Mouse (Mus musculus) liver, adult (tissue): Measurements from ENCODE around the gene Dock8.
A peak's percentile ranks its signal among the peaks of the same experiment; 100 is the strongest.

ENCODE experiments used
- GATA4 ChIP-seq: IDR thresholded peaks from 2 replicates; pipeline ENCODE4 v1.6.1; 2014; ENCODE audit warnings: mild to moderate bottlenecking, low read length; ENCODE audit not compliant: insufficient replicate concordance

Dock8 gene

DNA sequence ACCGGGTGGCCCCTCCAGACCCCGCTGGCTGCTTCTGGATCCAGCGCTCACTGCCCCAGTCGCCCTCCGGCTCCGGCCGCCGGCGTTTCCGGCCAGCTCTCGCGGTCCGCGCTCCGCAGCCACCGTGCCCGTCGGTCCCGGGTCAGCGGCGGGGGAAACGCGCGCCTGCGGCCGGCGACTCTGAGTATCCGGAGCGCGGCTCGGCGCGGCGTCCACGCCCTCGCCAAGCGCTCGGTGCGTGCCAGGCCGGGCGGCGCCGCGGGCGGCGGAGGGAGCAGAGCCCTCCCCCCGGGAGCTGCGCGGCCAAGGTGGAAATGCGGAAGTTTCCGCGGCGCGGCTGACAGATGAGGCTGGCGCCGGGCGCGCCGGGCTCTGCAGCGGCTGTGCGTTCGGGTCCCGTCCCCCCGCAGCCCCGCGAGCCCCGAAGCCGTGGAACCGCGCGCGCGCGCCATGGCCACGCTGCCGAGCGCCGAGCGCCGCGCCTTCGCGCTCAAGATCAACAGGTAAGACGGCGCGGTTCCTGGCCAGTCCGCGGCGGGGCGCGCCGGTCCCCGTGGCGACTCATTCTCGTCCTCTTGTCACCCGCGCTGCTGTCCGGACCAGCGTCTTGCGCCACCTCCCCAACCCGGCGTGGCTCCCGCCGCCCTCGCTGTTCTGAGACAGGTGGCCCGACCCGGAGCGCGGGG lies at the start of gene Dock8:
TSS of gene Dock8 (plus strand) at position 334 of the 686 bp plus-strand sequence.
- no peak; the same call in 1 of the 2 replicates for TF ChIP-seq GATA4

DNA sequence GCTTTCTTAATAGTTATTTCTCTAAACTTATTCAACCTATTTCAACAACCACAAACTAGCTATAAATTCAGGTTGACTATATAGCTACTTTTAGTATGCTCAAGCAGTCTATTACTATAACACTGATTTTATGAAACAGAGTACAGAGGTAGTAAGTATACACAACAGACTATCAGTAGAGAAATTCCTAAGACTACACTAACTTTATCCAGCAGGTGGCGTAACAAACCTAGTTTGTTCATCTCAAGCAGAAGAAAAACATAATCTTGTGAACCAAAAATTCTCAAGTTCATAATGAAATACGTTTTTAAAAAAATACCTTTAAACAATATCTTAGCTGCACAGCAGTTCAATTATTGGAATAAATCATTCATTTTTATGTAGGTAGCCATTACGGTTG lies 40.8 kb upstream of the Dock8 start:
- no peak for TF ChIP-seq GATA4

DNA sequence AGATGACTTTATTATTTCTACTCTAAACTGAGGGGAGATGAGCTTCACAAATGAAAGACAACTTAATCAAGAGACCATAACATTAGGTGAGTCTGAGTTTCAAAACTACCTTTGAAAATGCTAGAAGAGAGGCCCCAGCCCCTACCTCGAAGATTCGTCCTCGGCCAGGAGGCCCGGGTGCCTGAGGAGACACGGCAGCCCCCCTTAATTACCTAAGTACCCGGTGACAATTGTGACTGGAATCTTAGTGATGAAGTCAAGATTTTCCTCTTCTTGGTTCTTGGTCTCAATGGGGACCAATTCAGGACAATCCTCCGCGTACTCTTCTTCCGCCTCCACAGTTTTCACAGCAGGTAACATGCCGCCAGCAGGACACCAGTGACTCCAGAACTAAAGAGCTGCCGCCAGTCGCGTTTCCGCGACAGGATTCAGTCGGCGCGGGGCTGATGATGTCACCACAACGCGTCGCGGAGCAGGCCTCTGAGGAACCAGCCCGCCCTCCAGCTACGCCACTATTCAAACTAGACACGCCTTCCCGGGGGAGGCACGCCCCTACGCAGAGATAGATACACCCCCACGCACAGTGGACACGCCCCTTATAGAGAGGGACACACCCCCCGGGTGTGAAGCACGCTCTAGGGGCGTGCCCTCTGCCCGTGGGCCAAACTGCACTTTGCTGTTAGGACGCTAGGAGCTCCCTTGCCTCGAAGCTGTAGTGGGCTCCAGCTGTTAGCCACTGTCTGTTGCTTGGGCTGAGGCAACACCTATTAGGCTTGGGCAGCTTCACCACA lies 38.0 kb upstream of the Dock8 start, which contains the start of gene Cbwd1:
TSS of gene Cbwd1 (minus strand) at position 439 of the 791 bp plus-strand sequence.
- TF ChIP-seq GATA4: peak; percentile 74; the same call in 1 of the 2 replicates

GRCm38 (mm10) chr19:24966203-24966602 lies 33.1 kb upstream of the Dock8 start:
- no peak for TF ChIP-seq GATA4

- TF ChIP-seq GATA4: no peak
Observed at GRCm38 (mm10) chr19:24966941-24967340, 32.4 kb upstream of the Dock8 start.

- TF ChIP-seq GATA4: no peak
Observed at GRCm38 (mm10) chr19:24971307-24971706, 28.0 kb upstream of the Dock8 start.

- TF ChIP-seq GATA4: no peak
Observed at GRCm38 (mm10) chr19:24972701-24973390, 26.5 kb upstream of the Dock8 start.

DNA sequence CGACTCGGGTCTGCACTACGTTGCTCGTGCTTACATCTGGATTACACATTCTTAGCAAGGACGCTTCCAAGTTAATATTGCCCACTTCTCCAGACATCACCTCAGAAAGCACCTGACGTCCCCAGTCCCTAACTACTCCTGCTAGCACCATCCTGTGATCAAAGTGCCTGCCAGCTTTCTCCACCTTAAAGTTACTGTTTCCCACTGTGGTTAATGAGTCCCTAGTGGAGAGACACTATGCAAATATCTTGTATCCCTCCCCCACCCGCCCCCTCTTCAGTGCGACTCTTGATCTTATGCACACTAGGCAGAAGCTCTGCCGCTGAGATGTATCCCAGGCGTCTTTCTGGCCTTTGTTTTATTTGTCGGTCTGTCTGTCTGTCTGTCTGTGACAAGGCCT lies 21.3 kb upstream of the Dock8 start:
- TF ChIP-seq GATA4: no peak

DNA sequence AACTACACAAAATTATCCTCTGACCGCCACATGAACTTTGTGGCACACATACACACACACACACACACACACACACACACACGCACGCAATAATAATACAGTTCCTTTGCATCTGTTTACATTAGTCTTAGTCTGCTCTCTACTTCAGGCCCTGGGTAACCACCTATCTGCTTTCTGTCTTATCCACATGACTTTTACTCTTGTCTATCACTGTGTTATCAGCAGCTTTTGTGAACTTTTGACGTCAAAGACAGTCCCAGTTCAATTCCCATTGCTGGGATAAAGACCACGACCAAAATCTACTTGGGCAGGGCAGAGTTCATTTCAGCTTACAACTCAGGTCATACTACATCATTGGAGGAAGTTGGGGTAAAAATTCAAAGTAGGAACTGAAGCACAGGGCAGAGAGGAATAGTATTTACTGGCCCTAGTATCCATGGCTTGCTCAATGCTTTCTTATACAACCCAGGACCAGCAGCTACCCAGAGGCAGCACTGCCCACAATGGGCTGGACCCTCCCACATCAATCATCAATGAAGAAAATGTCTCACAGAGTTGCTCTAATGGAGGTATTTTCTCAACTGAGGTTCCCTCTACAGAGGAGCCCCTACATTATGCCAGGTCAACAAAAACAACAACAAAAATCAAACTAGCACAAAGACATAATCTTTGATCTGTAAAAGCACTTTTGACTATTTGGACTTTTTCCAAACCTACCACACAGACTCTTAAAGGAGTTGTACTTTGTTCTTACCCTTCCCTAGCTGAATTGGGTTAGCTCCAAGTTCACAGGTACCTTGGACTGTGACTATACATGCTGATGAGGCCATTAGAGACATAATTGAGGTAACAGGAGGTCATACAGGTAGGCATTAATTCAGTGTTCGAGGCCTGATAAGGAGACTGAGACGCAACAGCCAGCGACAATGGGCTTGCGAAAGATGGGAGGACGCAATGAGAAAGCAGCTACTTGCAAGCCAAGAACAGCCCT lies 20.2 kb upstream of the Dock8 start:
- TF ChIP-seq GATA4: no peak

DNA sequence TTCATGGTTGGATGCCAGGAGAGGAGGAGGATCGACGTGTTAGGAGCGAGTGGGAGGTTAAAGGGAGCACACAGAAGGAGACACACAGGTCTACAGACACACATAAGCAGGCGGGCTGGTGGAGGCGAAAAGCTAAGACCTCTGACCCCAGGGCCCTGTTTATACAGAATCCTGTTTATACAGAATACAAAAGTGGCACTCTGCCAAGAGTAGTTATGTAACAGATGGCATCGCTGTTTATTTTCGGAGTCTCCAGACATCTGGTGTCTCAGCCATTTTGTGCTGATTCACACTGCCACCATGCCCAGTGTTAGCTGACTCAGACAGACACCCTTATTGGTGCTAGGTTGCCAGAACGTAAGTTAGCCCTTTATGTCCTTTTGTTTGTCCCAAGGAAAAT lies 18.0 kb upstream of the Dock8 start:
- TF ChIP-seq GATA4: no peak

DNA sequence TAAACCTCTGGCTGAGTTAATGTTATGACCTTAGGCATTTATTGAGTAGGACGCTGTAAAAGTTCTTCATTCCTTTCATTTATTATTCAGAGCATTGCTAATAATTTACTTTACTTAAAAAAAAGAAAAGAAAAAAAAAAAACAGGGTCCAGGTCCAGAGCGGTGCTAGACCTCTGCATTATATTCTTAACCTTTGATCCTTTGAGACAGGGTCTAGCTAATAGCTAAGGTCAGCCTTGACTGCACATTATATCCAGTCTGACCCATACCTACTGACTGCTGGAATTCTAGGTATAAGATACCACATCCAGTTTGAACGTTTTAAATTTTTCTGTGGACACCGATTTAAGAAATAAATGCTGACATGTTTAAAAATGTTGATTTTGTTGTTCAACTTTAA lies 16.3 kb upstream of the Dock8 start:
- no peak for TF ChIP-seq GATA4

DNA sequence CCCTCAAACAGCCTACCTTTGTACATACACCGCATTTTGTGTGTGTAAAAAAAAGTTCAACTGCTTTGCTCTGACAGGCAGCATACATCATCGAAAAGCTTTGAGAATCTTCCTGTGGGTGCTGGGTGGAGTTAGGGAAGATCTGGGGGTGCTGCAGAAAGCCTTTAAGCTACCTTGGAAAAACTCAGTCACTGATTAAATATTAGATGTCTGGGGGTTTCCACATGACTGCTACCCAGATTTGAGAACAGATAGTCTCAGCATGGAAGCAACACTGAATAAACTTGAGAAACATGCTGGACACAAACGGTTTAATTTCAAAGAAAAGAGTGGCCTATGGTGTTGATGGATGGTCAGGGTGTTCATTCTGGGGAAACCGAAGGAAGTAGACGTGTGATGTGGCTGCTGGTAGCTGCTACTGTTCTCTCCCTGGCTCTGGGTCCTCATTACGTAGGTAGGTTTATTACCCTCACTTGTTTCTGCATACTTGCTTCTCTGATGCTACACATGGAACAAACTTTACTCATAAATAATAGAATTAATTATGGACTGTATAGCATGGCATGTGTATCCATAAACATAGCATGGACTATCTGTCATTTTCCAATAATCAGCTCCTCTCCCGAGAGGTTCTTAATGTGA lies 15.4 kb upstream of the Dock8 start:
- no peak for TF ChIP-seq GATA4

DNA sequence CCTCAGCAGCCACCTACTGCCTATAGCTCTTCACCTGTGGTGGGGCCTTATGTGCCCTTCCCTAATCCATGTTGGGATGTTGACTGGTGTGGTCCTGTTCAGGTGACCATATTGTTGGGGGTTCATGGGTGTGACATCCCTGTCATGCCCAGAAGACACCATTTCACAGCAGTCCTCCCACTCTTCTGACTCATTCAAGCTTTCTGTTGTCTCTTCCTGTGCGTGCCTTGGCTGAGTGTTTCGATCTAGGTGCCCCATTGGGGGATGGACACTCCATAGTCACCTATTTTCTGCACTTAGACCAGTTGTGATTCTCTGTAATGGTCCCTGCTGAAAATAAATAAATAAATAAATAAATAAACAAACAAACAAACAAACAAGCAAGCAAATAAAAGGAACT lies 14.3 kb upstream of the Dock8 start:
- TF ChIP-seq GATA4: no peak

DNA sequence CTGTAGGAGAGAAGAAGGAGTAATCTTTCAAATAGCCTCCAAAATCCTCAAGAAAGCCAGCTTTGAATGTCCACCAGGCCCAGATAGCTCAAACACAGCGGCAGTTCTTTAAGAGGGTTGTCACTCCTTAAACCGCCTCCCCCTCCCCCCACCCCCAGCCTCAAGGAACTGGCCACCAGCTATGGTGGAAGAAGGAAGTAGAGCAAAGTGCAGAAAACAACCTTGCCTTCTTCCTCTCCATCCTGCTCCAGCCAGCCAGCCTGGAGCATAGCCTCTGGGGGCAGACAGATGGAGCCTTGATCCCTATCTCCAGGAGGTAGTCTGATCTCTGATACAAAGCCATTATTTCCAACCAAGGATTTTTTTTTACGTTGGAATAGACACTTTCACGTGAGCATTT lies 12.0 kb upstream of the Dock8 start:
- TF ChIP-seq GATA4: no peak

DNA sequence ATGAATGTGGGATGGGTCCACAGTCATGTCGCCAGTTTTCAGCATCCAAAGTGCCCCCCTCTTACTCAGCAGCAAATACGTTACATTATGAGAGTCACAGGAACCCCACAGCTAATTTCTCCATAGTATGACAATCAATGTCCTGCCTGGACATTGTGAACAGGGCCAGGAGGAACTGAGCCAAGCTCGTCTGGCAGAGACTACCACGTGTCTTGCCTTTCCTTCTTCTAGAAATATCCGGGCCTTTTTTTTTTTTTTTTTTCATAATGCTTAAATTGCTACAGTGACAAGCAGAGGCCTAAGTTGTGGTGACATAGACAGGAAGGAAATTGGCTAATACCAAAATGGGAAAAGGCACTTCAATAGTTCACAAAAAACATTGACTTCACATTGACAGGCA lies 10.5 kb upstream of the Dock8 start:
- no peak for TF ChIP-seq GATA4
